8 mouse cellular contexts compared by ENCODE assay signal in the genomic region with DNA sequence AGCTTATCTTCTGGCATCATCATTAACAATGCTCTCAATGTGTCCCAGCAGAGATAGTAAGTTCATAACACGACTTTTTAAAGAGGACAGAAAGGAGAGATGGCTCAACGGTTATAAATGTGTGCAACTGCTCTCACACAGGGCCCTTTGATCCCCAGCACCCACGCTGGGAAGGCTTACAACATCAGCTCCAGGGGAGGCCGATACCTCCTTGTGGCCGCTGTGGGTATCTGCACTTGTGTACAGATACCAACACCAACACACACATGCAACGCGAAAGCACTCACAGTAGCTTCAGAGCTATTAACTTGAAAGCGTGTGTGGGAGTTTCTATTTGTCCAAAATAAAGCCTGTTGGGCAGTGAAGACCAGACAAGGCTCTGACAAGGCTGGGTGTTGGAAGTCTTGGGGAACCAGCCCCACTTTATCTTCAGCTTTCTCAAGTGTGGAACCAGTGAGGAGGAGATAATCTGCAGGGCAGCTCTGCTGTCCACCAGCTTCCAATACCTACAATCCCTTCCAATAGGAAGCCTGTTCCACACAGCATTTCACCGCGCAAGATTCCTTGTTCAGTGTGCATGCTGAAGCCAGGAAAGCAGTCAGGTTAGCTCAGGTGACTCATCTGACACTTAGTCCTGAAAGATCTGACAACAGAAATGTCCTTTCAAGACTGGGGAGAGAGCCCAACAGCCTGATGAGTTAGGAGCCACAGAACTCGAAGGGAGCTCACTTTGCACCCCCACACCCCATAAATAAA. TPM values are rescaled to one million over a fixed set of nuclear protein-coding genes. Genes with fewer than 3 reads are reported as not detected.
A peak's percentile ranks its signal among the peaks of the same experiment; 100 is the strongest.
DNase-seq lines count a peak whose midpoint lies in the region; ATAC-seq and TF ChIP-seq lines count a peak whose summit lies in the region.

No protein-coding gene starts in this region.

- no peak for TF ChIP-seq EP300 in lung, postnatal 0 days (IDR thresholded peaks at IDR 0.05)

- no peak for ATAC-seq in kidney, embryonic 15.5 days (replicated peaks; ENCODE audit: low FRiP score)
- ATAC-seq in hindbrain, embryonic 15.5 days (ENCODE audit: low FRiP score, low read depth) = no peak
- ATAC-seq in lung, postnatal 0 days = no peak
- no peak for ATAC-seq in stomach, embryonic 15.5 days (ENCODE audit: insufficient read depth, low FRiP score, low read depth)

- DNase-seq in kidney, postnatal 10 days = no peak
- peak; percentile 55 for DNase-seq in lung, postnatal 0 days (ENCODE audit: low spot score)
- no peak for DNase-seq in ovary, postnatal 14 days (ENCODE audit: low spot score)
- no peak for DNase-seq in layer of hippocampus, postnatal 36 days

- H3K27me3 ChIP-seq in kidney, embryonic 15.5 days = no peaks in the 10 kb centered on the region
- no peaks in the 10 kb centered on the region for H3K27me3 ChIP-seq in hindbrain, embryonic 15.5 days
- H3K27me3 ChIP-seq in lung, postnatal 0 days (replicated peaks; ENCODE audit: insufficient read depth, low read length) = no peaks in the 10 kb centered on the region
- H3K27me3 ChIP-seq in stomach, embryonic 15.5 days (replicated peaks) = no peaks in the 10 kb centered on the region

- H3K36me3 ChIP-seq in kidney, embryonic 15.5 days = peaks cover 15% of the 10 kb centered on the region
- peaks cover 8% of the 10 kb centered on the region for H3K36me3 ChIP-seq in hindbrain, embryonic 15.5 days
- H3K36me3 ChIP-seq in lung, postnatal 0 days (ENCODE audit: insufficient read depth, low read length) = no peaks in the 10 kb centered on the region
- H3K36me3 ChIP-seq in stomach, embryonic 15.5 days = no peaks in the 10 kb centered on the region

- H3K4me1 ChIP-seq in kidney, embryonic 15.5 days = peaks cover 20% of the 10 kb centered on the region
- H3K4me1 ChIP-seq in brown adipose tissue, adult 24 weeks (ENCODE audit: control insufficient read depth, insufficient read depth, insufficient read length, low read length) = no peaks in the 10 kb centered on the region
- H3K4me1 ChIP-seq in hindbrain, embryonic 15.5 days (replicated peaks) = peaks cover 31% of the 10 kb centered on the region
- peaks cover 11% of the 10 kb centered on the region for H3K4me1 ChIP-seq in lung, postnatal 0 days (ENCODE audit: insufficient read depth, low read depth, low read length)
- peaks cover 13% of the 10 kb centered on the region for H3K4me1 ChIP-seq in stomach, embryonic 15.5 days

- peak overlapping the region; percentile 95 for H3K4me2 ChIP-seq in kidney, embryonic 15.5 days
- peak overlapping the region; percentile 80 for H3K4me2 ChIP-seq in hindbrain, embryonic 15.5 days
- H3K4me2 ChIP-seq in lung, postnatal 0 days (replicated peaks; ENCODE audit: low read depth, low read length) = peak overlapping the region; percentile 97
- peak overlapping the region; percentile 93 for H3K4me2 ChIP-seq in stomach, embryonic 15.5 days

- no peaks in the 10 kb centered on the region for H3K9me3 ChIP-seq in kidney, embryonic 15.5 days (replicated peaks)
- no peaks in the 10 kb centered on the region for H3K9me3 ChIP-seq in hindbrain, embryonic 15.5 days
- H3K9me3 ChIP-seq in lung, postnatal 0 days (ENCODE audit: low read length) = no peaks in the 10 kb centered on the region
- no peaks in the 10 kb centered on the region for H3K9me3 ChIP-seq in stomach, embryonic 15.5 days

- H3K9ac ChIP-seq in kidney, embryonic 15.5 days = 0 out of 2 replicates have a peak overlapping the region, but pooled peaks have one; percentile 85
- peak overlapping the region; percentile 84; the same call in 1 of the 2 replicates for H3K9ac ChIP-seq in hindbrain, embryonic 15.5 days
- H3K9ac ChIP-seq in lung, postnatal 0 days (replicated peaks; ENCODE audit: low read depth) = no peak overlapping the region
- no peak overlapping the region for H3K9ac ChIP-seq in stomach, embryonic 15.5 days

- peak; percentile 70 for TF ChIP-seq CTCF in lung, postnatal 0 days (IDR thresholded peaks at IDR 0.05)

- H3K4me3 ChIP-seq in kidney, embryonic 15.5 days (replicated peaks) = peak overlapping the region; percentile 93
- H3K4me3 ChIP-seq in brown adipose tissue, adult 24 weeks (ENCODE audit: insufficient read depth, low read depth, low read length) = peak overlapping the region; percentile 73
- H3K4me3 ChIP-seq in hindbrain, embryonic 15.5 days = peak overlapping the region; percentile 89
- H3K4me3 ChIP-seq in lung, postnatal 0 days (ENCODE audit: low read depth, low read length) = no peak overlapping the region; the same call in 1 of the 2 replicates
- peak overlapping the region; percentile 80; the same call in 1 of the 2 replicates for H3K4me3 ChIP-seq in stomach, embryonic 15.5 days (replicated peaks)

- WGBS in kidney, embryonic 15.5 days = 72% methylated on average over 11 of the region's 11 CpGs
- WGBS in hindbrain, embryonic 15.5 days = 72% methylated on average over 11 of the region's 11 CpGs
- 57% methylated on average over 11 of the region's 11 CpGs for WGBS in lung, postnatal 0 days
- WGBS in stomach, embryonic 15.5 days = 70% methylated on average over 11 of the region's 11 CpGs

- no peak overlapping the region for H3K27ac ChIP-seq in kidney, embryonic 15.5 days
- H3K27ac ChIP-seq in brown adipose tissue, adult 24 weeks (replicated peaks; ENCODE audit: low read depth, low read length) = peak overlapping the region; percentile 52
- H3K27ac ChIP-seq in hindbrain, embryonic 15.5 days (replicated peaks) = no peak overlapping the region
- no peak overlapping the region for H3K27ac ChIP-seq in lung, postnatal 0 days (ENCODE audit: low read length)
- no peak overlapping the region for H3K27ac ChIP-seq in stomach, embryonic 15.5 days

RNA-seq across cellular contexts. Expression of a gene that starts 8.0 kb away (rescaled TPM):
- polyA plus RNA-seq in kidney, embryonic 15.5 days (2015; fragmentation: Nextera tagmentation; extraction: Ambion mirVana) = 4.3 and 4.6 TPM in 2 replicates
- 3.0 and 3.2 TPM in 2 replicates for polyA plus RNA-seq in brown adipose tissue, adult 24 weeks (2012; ENCODE audit: insufficient read depth, insufficient read length, missing spikeins)
- polyA plus RNA-seq in hindbrain, embryonic 15.5 days (2015; fragmentation: Nextera tagmentation; extraction: Ambion mirVana) = 17.2 and 17.3 TPM in 2 replicates
- 3.4 and 3.6 TPM in 2 replicates for polyA plus RNA-seq in lung, postnatal 0 days (2015; fragmentation: Nextera tagmentation; extraction: Ambion mirVana)
- polyA plus RNA-seq in stomach, embryonic 15.5 days (2015; fragmentation: Nextera tagmentation; extraction: Ambion mirVana) = 3.8 and 4.0 TPM in 2 replicates
- 10 to 100 TPM; 44.1 to 44.9 TPM for total RNA-seq in layer of hippocampus, postnatal 36 days (2021)

RNA-seq across cellular contexts. Expression of a gene that starts 14.9 kb away (rescaled TPM):
- not detected in 2 replicates for polyA plus RNA-seq in kidney, embryonic 15.5 days (2015; fragmentation: Nextera tagmentation; extraction: Ambion mirVana)
- polyA plus RNA-seq in brown adipose tissue, adult 24 weeks (2012; ENCODE audit: insufficient read depth, insufficient read length, missing spikeins) = not detected in 2 replicates
- polyA plus RNA-seq in hindbrain, embryonic 15.5 days (2015; fragmentation: Nextera tagmentation; extraction: Ambion mirVana) = not detected in 2 replicates
- 0.25 and 0.27 TPM in 2 replicates for polyA plus RNA-seq in lung, postnatal 0 days (2015; fragmentation: Nextera tagmentation; extraction: Ambion mirVana)
- polyA plus RNA-seq in stomach, embryonic 15.5 days (2015; fragmentation: Nextera tagmentation; extraction: Ambion mirVana) = 1.7 and 2.1 TPM in 2 replicates
- total RNA-seq in layer of hippocampus, postnatal 36 days (2021) = not detected

RNA-seq across cellular contexts. Expression of a gene that starts 59.5 kb away (rescaled TPM):
- 14.5 and 16.4 TPM in 2 replicates for polyA plus RNA-seq in kidney, embryonic 15.5 days (2015; fragmentation: Nextera tagmentation; extraction: Ambion mirVana)
- 7.9 and 8.6 TPM in 2 replicates for polyA plus RNA-seq in brown adipose tissue, adult 24 weeks (2012; ENCODE audit: insufficient read depth, insufficient read length, missing spikeins)
- polyA plus RNA-seq in hindbrain, embryonic 15.5 days (2015; fragmentation: Nextera tagmentation; extraction: Ambion mirVana) = 5.1 and 5.4 TPM in 2 replicates
- polyA plus RNA-seq in lung, postnatal 0 days (2015; fragmentation: Nextera tagmentation; extraction: Ambion mirVana) = 23.5 and 24.3 TPM in 2 replicates
- 28.4 and 29.6 TPM in 2 replicates for polyA plus RNA-seq in stomach, embryonic 15.5 days (2015; fragmentation: Nextera tagmentation; extraction: Ambion mirVana)
- total RNA-seq in layer of hippocampus, postnatal 36 days (2021) = 1 to 10 TPM; 3.4 to 4.5 TPM

Comparison
In these comparisons a context has a peak if more than half of its experiments do, and no peak if none do; other contexts are left out.
1. H3K9ac ChIP-seq: peak in kidney, embryonic 15.5 days (single experiment) and hindbrain, embryonic 15.5 days (single experiment); none in lung, postnatal 0 days (single experiment) and stomach, embryonic 15.5 days (single experiment).
2. Peak in every context shown above with its lines, with median percentiles within 50 percentile points of each other: H3K4me2 ChIP-seq.